Mouse (Mus musculus): ENCODE results near the gene Cd59a.

GRCm38 (mm10) chr2:104163978-104164487, 68.4 kb downstream of the Cd59a start:
- TF ChIP-seq CTCF (IDR thresholded peaks at IDR 0.05; ENCODE audit: low read depth) (no peak), EP300 (optimal IDR thresholded peaks at IDR 0.05) (no peak)

All from stomach, postnatal 0 days (tissue).